Mouse (Mus musculus) neural tube, embryonic 14.5 days (tissue): ENCODE measurements around the gene Olfr736. TPM values are rescaled to one million over a fixed set of nuclear protein-coding genes. Genes with fewer than 3 reads are reported as not detected.

Experiments
- ATAC-seq: fragments of 200-750 bp; cut with Nextera tagmentation; 2 replicates; pipeline ENCODE4 v1.8.0; 2017; ENCODE audit warnings: low read depth, mild to moderate bottlenecking, moderate TSS enrichment, moderate library complexity
- H3K27ac ChIP-seq: fragments of 300-500 bp; sonication (generic); 2 replicates; pipeline ENCODE4 v1.5.1; 2014; ENCODE audit warnings: low read depth, mild to moderate bottlenecking, control low read depth, low read length, moderate library complexity, mixed read lengths
- H3K27me3 ChIP-seq: fragments of 300-500 bp; sonication (generic); 2 replicates; pipeline ENCODE4 v1.6.1; 2014; ENCODE audit warnings: low read length; ENCODE audit not compliant: control insufficient read depth, insufficient read depth
- H3K36me3 ChIP-seq: fragments of 300-500 bp; sonication (generic); 2 replicates; pipeline ENCODE4 v1.6.1; 2014; ENCODE audit warnings: low read length, mixed read lengths; ENCODE audit not compliant: control insufficient read depth, insufficient read depth
- H3K4me1 ChIP-seq: fragments of 300-500 bp; sonication (generic); 2 replicates; pipeline ENCODE4 v1.6.1; 2014; ENCODE audit warnings: low read length; ENCODE audit not compliant: control insufficient read depth, insufficient read depth
- H3K4me2 ChIP-seq: fragments of 300-500 bp; sonication (generic); 2 replicates; pipeline ENCODE4 v1.6.1; 2014; ENCODE audit warnings: mild to moderate bottlenecking, low read depth, low read length, control low read depth
- H3K4me3 ChIP-seq: fragments of 300-500 bp; sonication (generic); 2 replicates; pipeline ENCODE4 v1.5.1; 2014; ENCODE audit warnings: low read depth, low read length, control low read depth, mixed read lengths
- H3K9ac ChIP-seq: fragments of 300-500 bp; sonication (generic); replicated peaks from 2 replicates; pipeline ENCODE4 v1.6.1; 2014; ENCODE audit warnings: low read depth, mild to moderate bottlenecking, control low read depth, low read length, mixed read lengths
- H3K9me3 ChIP-seq: fragments of 300-500 bp; sonication (generic); 2 replicates; pipeline ENCODE4 v1.6.1; 2016; ENCODE audit warnings: low read length; ENCODE audit not compliant: control insufficient read depth
- WGBS: fragments of 180-500 bp; shearing (Covaris S2); extraction: QIAGEN DNeasy Blood & Tissue Kit; methylation state at CpG from one replicate; pipeline ENCODE4 v1.1.7; 2014; 5-methylcytosine and 5-hydroxymethylcytosine counted together
- polyA plus RNA-seq: library from polyadenylated mRNA; unstranded; fragments of >200 nt; fragmentation: Nextera tagmentation; extraction: Ambion mirVana; gene quantifications from 2 replicates; pipeline ENCODE4 v1.2.1, GENCODE M21; 2014

Gene Olfr736
- not detected in 2 replicates for polyA plus RNA-seq

DNA sequence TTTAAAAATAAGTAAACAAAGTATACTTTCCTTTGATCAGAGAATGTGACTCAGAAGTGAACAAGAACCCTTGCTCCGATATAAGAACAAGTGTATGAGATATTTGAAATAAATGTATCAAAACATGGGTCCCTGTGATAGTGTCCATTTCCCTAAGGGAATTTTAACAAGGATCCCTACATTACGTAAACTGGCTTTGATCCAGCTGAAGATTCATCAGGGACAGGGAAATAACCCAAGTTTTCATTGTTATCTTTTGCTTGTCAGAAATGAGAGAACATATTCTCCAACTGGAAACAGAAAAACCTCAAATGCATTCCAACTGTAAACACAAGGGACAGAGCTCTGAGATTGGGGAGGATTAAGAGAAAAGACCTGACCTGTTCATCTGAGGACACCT is at the start of gene Olfr736:
Olfr736 (plus strand) TSS at position 301 of the 400 bp plus-strand sequence.
- H3K9ac ChIP-seq, result no peak within 1 kb of the TSS
- 90% methylated on average over 2 of the region's 2 CpGs for WGBS
- no peaks in the 10 kb centered on the region for H3K27me3 ChIP-seq
- H3K36me3 ChIP-seq, result no peaks in the 10 kb centered on the region
- H3K9me3 ChIP-seq, result no peaks in the 10 kb centered on the region
- no peak within 1 kb of the TSS for H3K4me2 ChIP-seq
- no peak for ATAC-seq
- no peaks in the 10 kb centered on the region for H3K4me1 ChIP-seq
- H3K4me3 ChIP-seq, result no peak within 1 kb of the TSS
- H3K27ac ChIP-seq, result no peak within 1 kb of the TSS

DNA sequence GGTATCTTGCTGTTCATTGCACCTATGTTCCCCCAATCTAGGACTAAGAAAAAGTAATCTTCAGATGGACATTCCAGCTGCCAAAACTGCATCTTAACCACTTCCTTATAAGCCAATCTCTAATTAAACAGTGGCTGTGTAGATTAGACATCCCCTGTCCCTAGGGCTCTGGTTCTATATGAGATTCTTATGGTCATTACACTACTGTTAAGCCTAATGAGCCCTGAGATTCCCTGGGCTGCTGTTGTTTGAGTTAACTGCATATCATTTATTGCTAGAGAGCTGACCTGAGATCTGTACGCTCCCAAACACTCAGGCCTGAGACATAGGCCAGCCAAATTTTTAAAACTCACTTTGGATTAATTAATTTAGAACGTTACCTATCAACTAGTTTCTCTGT is 32.2 kb upstream of the Olfr736 start, which contains the start of gene Olfr735:
Olfr735 (minus strand) TSS at position 77 of the 400 bp plus-strand sequence.
- H3K27ac ChIP-seq, result no peak within 1 kb of the TSS
- H3K36me3 ChIP-seq, result no peaks in the 10 kb centered on the region
- no peak within 1 kb of the TSS for H3K9ac ChIP-seq
- H3K4me2 ChIP-seq, result no peak within 1 kb of the TSS
- ATAC-seq, result 0 out of 2 replicates have a peak, but pooled peaks have one; percentile 24
- no peak within 1 kb of the TSS for H3K4me3 ChIP-seq
- H3K9me3 ChIP-seq, result no peaks in the 10 kb centered on the region
- H3K4me1 ChIP-seq, result no peaks in the 10 kb centered on the region
- WGBS, result 73% methylated on average over 2 of the region's 2 CpGs
- H3K27me3 ChIP-seq, result no peaks in the 10 kb centered on the region

DNA sequence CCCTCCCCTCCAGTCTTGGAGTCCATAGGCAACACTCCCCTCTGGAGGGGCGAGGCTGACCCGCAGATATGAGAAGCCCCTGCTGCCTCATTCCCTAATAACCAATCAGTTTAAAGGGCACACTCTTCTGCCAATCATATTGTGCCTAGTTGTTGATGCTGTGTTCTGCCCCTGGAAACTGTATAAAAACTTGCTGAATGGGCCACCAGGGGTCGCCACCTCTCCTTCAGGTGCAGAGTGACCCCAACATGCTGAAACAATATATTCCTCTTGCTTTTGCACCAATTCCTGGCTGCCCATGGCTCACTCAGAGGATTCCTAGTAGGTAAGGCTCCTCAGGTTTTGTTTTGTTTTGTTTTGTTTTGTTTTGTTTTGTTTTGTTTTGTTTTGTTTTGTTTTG is 28.5 kb upstream of the Olfr736 start:
- no peak overlapping the region for H3K4me3 ChIP-seq
- H3K27me3 ChIP-seq, result no peaks in the 10 kb centered on the region
- H3K36me3 ChIP-seq, result no peaks in the 10 kb centered on the region
- no peaks in the 10 kb centered on the region for H3K9me3 ChIP-seq
- 61% methylated on average over 3 of the region's 3 CpGs for whole genome bisulfite sequencing
- ATAC-seq, result no peak
- no peaks in the 10 kb centered on the region for H3K4me1 ChIP-seq
- H3K4me2 ChIP-seq, result no peak overlapping the region
- H3K27ac ChIP-seq, result no peak overlapping the region
- H3K9ac ChIP-seq, result no peak overlapping the region

DNA sequence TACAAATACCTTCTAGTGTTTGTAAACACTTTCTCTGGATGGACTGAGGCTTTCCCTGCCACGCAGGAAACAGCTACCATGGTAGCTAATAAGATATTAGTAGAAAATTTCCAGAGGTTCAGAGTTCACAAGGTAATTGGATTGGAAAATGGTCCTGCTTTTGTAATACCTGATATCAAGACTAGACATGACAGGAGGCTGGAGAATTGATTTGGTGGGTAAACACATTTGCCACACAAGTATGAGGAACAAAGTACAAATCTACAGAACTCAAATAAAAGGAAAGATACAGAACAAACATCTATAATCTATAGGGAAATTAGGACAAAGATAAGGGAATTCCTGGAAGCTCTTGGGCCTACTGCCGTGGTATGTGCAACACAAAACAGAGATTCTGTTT is 24.2 kb upstream of the Olfr736 start:
- Histone ChIP-seq H3K27me3 (no peaks in the 10 kb centered on the region), H3K9ac (no peak overlapping the region), H3K4me1 (no peaks in the 10 kb centered on the region), H3K4me2 (no peak overlapping the region), H3K4me3 (no peak overlapping the region), H3K36me3 (no peaks in the 10 kb centered on the region), H3K27ac (no peak overlapping the region), H3K9me3 (no peaks in the 10 kb centered on the region)
- no peak for ATAC-seq
- 79% methylated on average over 2 of the region's 2 CpGs for WGBS

DNA sequence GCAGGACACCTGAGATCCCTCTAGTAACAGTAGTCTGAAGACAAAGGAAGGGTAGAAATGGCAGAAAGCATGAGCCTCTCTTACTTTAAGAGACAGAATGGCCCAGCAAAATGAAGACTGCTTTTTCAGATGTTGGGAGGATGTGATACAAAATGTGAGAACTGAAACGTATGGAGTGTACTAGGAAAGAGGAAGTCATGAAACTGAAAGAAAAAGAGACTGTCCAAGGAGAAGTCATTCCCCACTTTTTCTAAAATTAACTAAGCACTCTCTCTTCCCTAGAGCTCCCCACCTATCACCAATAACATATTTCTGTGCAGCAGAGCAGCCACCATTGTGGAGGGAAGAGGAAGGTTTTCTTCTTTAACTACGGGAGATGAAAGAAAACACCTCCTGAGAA is 23.4 kb upstream of the Olfr736 start, which contains the start of gene Tlr11:
Tlr11 (plus strand) TSS at position 322 of the 400 bp plus-strand sequence.
- WGBS, result 88% methylated on average over 2 of the region's 2 CpGs
- H3K9ac ChIP-seq, result no peak within 1 kb of the TSS
- H3K4me3 ChIP-seq, result no peak within 1 kb of the TSS
- no peaks in the 10 kb centered on the region for H3K4me1 ChIP-seq
- H3K27me3 ChIP-seq, result no peaks in the 10 kb centered on the region
- no peaks in the 10 kb centered on the region for H3K9me3 ChIP-seq
- H3K27ac ChIP-seq, result no peak within 1 kb of the TSS
- no peak for ATAC-seq
- no peaks in the 10 kb centered on the region for H3K36me3 ChIP-seq
- H3K4me2 ChIP-seq, result no peak within 1 kb of the TSS

DNA sequence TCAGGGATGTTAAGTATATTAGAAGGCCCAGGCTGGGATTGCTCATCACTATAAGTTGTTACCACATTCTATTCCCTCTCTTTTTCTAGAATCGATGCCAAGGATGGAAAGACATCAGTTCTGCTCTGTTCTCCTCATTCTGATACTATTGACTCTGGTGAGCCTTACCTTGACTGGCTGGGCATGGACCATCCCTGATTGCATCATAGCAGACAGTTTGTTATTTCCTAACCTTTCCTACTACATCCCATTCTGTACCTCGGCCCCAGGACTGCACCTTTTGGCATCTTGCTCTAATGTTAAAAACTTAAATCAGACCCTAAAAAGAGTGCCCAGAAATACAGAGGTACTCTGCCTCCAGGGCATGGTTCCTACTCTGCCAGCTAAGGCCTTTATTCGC is 20.5 kb upstream of the Olfr736 start:
- Histone ChIP-seq H3K4me2 (no peak overlapping the region), H3K27me3 (no peaks in the 10 kb centered on the region), H3K27ac (no peak overlapping the region), H3K36me3 (no peaks in the 10 kb centered on the region), H3K9ac (no peak overlapping the region), H3K4me1 (no peaks in the 10 kb centered on the region), H3K4me3 (no peak overlapping the region), H3K9me3 (no peaks in the 10 kb centered on the region)
- WGBS, result 85% methylated on average over 3 of the region's 3 CpGs
- no peak for ATAC-seq

DNA sequence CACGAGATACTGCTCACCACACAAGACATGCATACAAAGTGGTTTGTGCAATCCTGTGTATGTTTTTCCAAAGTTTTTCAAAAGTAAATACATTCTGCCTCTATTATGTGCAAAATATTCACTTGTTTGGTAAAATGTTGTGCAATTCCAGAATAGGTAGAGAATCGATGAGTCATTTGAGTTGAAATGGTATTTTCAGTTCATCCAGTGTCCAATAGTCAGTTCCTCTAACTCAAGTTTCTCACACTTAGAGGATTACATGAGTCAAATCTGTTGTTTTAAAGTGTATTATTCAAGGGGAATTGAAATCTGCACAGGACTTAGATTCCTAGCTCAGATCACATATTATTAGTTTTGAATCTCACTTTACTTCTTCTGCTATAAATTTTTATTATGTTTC is 17.4 kb upstream of the Olfr736 start:
- no peak overlapping the region for H3K4me2 ChIP-seq
- 87% methylated on average over 2 of the region's 2 CpGs for WGBS
- no peaks in the 10 kb centered on the region for H3K9me3 ChIP-seq
- H3K27me3 ChIP-seq, result no peaks in the 10 kb centered on the region
- H3K36me3 ChIP-seq, result no peaks in the 10 kb centered on the region
- no peak for ATAC-seq
- H3K4me1 ChIP-seq, result no peaks in the 10 kb centered on the region
- no peak overlapping the region for H3K9ac ChIP-seq
- H3K4me3 ChIP-seq, result no peak overlapping the region
- no peak overlapping the region for H3K27ac ChIP-seq

DNA sequence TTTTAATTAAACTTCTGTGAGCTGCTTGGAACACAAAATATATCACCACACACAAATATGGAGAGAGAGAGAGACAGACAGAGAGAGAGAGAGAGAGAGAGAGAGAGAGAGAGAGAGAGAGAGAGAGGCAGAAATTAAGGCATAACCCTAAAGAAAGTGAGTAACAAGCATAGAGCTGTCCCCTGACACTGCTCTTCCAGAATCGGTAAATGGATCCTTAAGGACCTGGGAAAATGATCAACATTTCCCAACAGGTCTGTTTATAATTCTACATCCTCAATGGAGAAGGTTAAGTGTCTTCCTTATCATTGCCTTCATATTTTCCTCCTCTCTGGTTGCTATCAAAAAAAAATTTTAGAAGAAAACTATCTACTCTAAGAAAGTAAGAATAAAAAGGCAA is 26.3 kb downstream of the Olfr736 start, which contains the start of gene Olfr738:
Olfr738 (plus strand) TSS at position 301 of the 400 bp plus-strand sequence.
- Histone ChIP-seq H3K36me3 (no peaks in the 10 kb centered on the region), H3K4me1 (no peaks in the 10 kb centered on the region), H3K4me3 (no peak within 1 kb of the TSS), H3K27me3 (no peaks in the 10 kb centered on the region), H3K9ac (no peak within 1 kb of the TSS), H3K27ac (no peak within 1 kb of the TSS), H3K4me2 (no peak within 1 kb of the TSS), H3K9me3 (no peaks in the 10 kb centered on the region)
- ATAC-seq, result no peak
- WGBS, result 86% methylated on average over 1 of the region's 1 CpGs

DNA sequence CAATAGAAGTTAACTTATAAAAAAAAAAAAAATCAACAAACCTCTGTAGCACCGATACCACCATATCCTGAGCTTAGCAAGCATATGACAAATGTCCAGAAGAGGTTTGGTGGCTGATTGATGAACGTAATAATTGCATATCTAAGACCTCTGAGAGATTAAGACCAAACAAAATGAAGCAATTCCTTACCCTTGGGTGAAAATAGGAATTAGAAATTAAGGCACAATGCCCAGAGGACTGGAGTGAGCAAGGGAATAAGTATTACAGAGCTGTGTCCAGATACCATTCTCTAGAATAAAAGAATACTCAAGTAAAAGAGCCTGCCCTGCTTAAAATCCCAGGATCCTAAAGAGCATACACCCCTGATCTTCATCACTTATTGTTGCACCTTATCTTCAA is 37.4 kb downstream of the Olfr736 start, which contains the start of gene Olfr739:
Olfr739 (plus strand) TSS at position 301 of the 400 bp plus-strand sequence.
- Histone ChIP-seq H3K9me3 (no peaks in the 10 kb centered on the region), H3K27me3 (no peaks in the 10 kb centered on the region), H3K36me3 (no peaks in the 10 kb centered on the region), H3K4me2 (no peak within 1 kb of the TSS), H3K4me1 (no peaks in the 10 kb centered on the region), H3K9ac (no peak within 1 kb of the TSS), H3K4me3 (no peak within 1 kb of the TSS), H3K27ac (no peak within 1 kb of the TSS)
- WGBS, result 68% methylated on average over 2 of the region's 2 CpGs
- no peak for ATAC-seq
